In the genomic region with DNA sequence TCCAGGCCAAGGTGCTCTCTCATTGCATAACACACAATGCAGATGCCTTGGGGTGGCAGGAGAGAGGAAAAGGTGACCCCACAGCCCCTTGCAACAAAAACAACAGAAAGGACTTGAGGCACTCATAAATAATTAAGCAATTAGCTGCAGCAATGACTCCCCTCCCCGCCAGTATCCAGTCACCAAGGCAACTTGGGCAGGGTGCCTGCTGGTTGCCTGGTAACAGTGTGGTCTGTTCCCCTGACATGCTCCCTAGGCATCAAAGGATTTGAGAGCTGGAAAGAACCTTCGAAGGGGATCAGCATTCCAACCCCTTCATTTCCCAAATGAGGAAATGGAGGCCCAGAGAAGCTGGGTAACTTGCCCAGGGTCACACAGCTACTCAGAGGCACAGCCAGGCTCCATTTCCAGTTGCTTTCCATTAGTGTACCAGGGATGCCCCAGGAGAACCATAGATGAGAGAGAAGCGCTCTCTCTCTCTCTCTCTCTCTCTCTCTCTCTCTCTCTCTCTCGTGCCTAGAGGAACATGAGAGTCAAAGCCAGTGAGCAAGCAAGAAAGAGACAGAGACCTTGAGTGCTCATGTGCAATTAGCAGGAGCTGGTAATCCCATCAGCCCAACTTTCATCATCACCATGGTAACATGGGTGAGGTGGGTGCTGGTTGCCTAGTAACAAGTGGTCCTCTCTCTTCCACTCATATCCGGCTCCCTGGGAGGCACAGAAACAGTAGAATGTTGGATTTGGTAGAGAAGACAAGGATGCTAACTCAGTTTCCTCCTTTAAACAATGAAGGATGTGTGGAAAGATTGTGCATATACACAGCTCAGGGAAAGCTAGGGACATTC, we compare ENCODE assay signal across 7 mouse cellular contexts. TPM values are rescaled to one million over a fixed set of nuclear protein-coding genes. Genes with fewer than 3 reads are reported as not detected.
A peak's percentile ranks its signal among the peaks of the same experiment; 100 is the strongest.
DNase-seq lines count a peak whose midpoint lies in the region; ATAC-seq and TF ChIP-seq lines count a peak whose summit lies in the region.

No protein-coding gene starts in this region.

- ATAC-seq in neural tube, embryonic 15.5 days (ENCODE audit: low FRiP score), result peak; percentile 83

- intact Hi-C loops in heart, adult 2 months (cut with DNase I), result loop anchor here (5.0 kb wide), 1 partner anchor 113 kb away; no protein-coding TSS in a partner anchor

- no peak overlapping the region for H3K9ac ChIP-seq in neural tube, embryonic 15.5 days (replicated peaks)
- H3K9ac ChIP-seq in heart, adult 2 months (ENCODE audit: low read depth, low read length), result no peak overlapping the region

- TF ChIP-seq POLR2A in heart, adult 2 months (IDR thresholded peaks at IDR 0.05; ENCODE audit: insufficient read depth, low read depth, low read length), result no peak

- H3K27me3 ChIP-seq in neural tube, embryonic 15.5 days (replicated peaks), result peaks cover under 1% of the 10 kb centered on the region; the same call in 1 of the 2 replicates
- no peaks in the 10 kb centered on the region for H3K27me3 ChIP-seq in heart, adult 2 months (ENCODE audit: control insufficient read depth, insufficient read depth, low read length)

- DNase-seq in embryo, embryonic 10.5 days (ENCODE audit: low spot score), result peak; percentile 64
- DNase-seq in frontal cortex, postnatal 10 days (ENCODE audit: low spot score in 2 of 2), result peak; percentile 78 to 83
- DNase-seq in layer of hippocampus, postnatal 14 days (ENCODE audit: low spot score in 2 of 2), result peak; percentile 90 to 96
- no peak for DNase-seq in ovary, adult 18-20 months (ENCODE audit: low spot score)
- DNase-seq in heart, adult 2 months, result no peak
- DNase-seq in yolk sac, embryonic 10.5 days (ENCODE audit: low spot score), result no peak

- WGBS in neural tube, embryonic 15.5 days, result 12% methylated on average over 5 of the region's 5 CpGs
- WGBS in heart, adult 2 months, result 62% methylated on average over 5 of the region's 5 CpGs

- H3K79me2 ChIP-seq in heart, adult 2 months (replicated peaks; ENCODE audit: control insufficient read depth, insufficient read depth, low read length), result no peaks in the 10 kb centered on the region

- peaks cover 52% of the 10 kb centered on the region for H3K4me1 ChIP-seq in neural tube, embryonic 15.5 days
- peaks cover 4% of the 10 kb centered on the region for H3K4me1 ChIP-seq in heart, adult 2 months (ENCODE audit: control insufficient read depth, insufficient read depth, low read length)

- no peak overlapping the region for H3K4me3 ChIP-seq in neural tube, embryonic 15.5 days (replicated peaks)
- no peak overlapping the region for H3K4me3 ChIP-seq in heart, adult 2 months

- H3K36me3 ChIP-seq in neural tube, embryonic 15.5 days, result no peaks in the 10 kb centered on the region
- H3K36me3 ChIP-seq in heart, adult 2 months (ENCODE audit: control insufficient read depth, insufficient read depth, low read length), result no peaks in the 10 kb centered on the region

- peak overlapping the region; percentile 71 for H3K27ac ChIP-seq in neural tube, embryonic 15.5 days (replicated peaks)
- H3K27ac ChIP-seq in heart, adult 2 months, result no peak overlapping the region

- no peaks in the 10 kb centered on the region for H3K9me3 ChIP-seq in neural tube, embryonic 15.5 days (replicated peaks)

- peak overlapping the region; percentile 5; the same call in 1 of the 2 replicates for H3K4me2 ChIP-seq in neural tube, embryonic 15.5 days

- no peak for TF ChIP-seq CTCF in heart, adult 2 months (IDR thresholded peaks at IDR 0.05)

- TF ChIP-seq EP300 in heart, adult 2 months (IDR thresholded peaks at IDR 0.05; ENCODE audit: insufficient read depth, low read depth, low read length), result no peak

RNA-seq across cellular contexts. Expression of a gene that starts 3.1 kb away (rescaled TPM):
- 1 to 10 TPM; 6.2 to 6.5 TPM for total RNA-seq in layer of hippocampus, postnatal 14 days (2021)
- 2.3 and 2.7 TPM in 2 replicates for polyA plus RNA-seq in neural tube, embryonic 15.5 days (2015; fragmentation: Nextera tagmentation; extraction: Ambion mirVana)
- 1 to 10 TPM; 1.4 to 1.7 TPM for total RNA-seq in heart, adult 2 months (2021)
- 0.61 and 0.85 TPM in 2 replicates for polyA plus RNA-seq in heart, adult 2 months (2012; rRNA removed)

RNA-seq across cellular contexts. Expression of a gene that starts 3.1 kb away (rescaled TPM):
- total RNA-seq in layer of hippocampus, postnatal 14 days (2021), result 10 to 100 TPM; 19.5 to 20.9 TPM
- polyA plus RNA-seq in neural tube, embryonic 15.5 days (2015; fragmentation: Nextera tagmentation; extraction: Ambion mirVana), result 7.0 and 9.2 TPM in 2 replicates
- total RNA-seq in heart, adult 2 months (2021), result 10 to 100 TPM; 36.6 to 45.8 TPM
- 24.2 and 43.5 TPM in 2 replicates for polyA plus RNA-seq in heart, adult 2 months (2012; rRNA removed)

RNA-seq across cellular contexts. Expression of a gene that starts 22.8 kb away (rescaled TPM):
- 10 to 100 TPM; 47.9 to 51.6 TPM for total RNA-seq in layer of hippocampus, postnatal 14 days (2021)
- 15.8 and 20.7 TPM in 2 replicates for polyA plus RNA-seq in neural tube, embryonic 15.5 days (2015; fragmentation: Nextera tagmentation; extraction: Ambion mirVana)
- 1 to 10 TPM; 6.3 to 6.8 TPM for total RNA-seq in heart, adult 2 months (2021)
- 5.7 and 5.8 TPM in 2 replicates for polyA plus RNA-seq in heart, adult 2 months (2012; rRNA removed)

RNA-seq across cellular contexts. Expression of a gene that starts 56.5 kb away (rescaled TPM):
- total RNA-seq in layer of hippocampus, postnatal 14 days (2021), result 1 to 10 TPM; 1.0 to 1.3 TPM
- 0.17 and 0.31 TPM in 2 replicates for polyA plus RNA-seq in neural tube, embryonic 15.5 days (2015; fragmentation: Nextera tagmentation; extraction: Ambion mirVana)
- not detected for total RNA-seq in heart, adult 2 months (2021)
- polyA plus RNA-seq in heart, adult 2 months (2012; rRNA removed), result not detected in 2 replicates

Comparison
In these comparisons a context has a peak if more than half of its experiments do, and no peak if none do; other contexts are left out.
1. DNase-seq: peak in embryo, embryonic 10.5 days (single experiment), frontal cortex, postnatal 10 days (2 of 2) and layer of hippocampus, postnatal 14 days (2 of 2); none in ovary, adult 18-20 months (single experiment), heart, adult 2 months (0 of 2) and yolk sac, embryonic 10.5 days (single experiment).
2. RNA of a gene that starts 22.8 kb away (total RNA-seq): 47.9 to 51.6 TPM in layer of hippocampus, postnatal 14 days; 6.3 to 6.8 TPM in heart, adult 2 months; every median in the first group is over 4 times any median in the second.